Mouse (Mus musculus) intestine, embryonic 15.5 days (tissue): ENCODE measurements around the gene Vezt. TPM values are rescaled to one million over a fixed set of nuclear protein-coding genes. Genes with fewer than 3 reads are reported as not detected.

Experiments
- ATAC-seq: fragments of 200-750 bp; cut with Nextera tagmentation; 2 replicates; pipeline ENCODE4 v1.8.0; 2017; ENCODE audit warnings: moderate TSS enrichment, moderate library complexity
- H3K27ac ChIP-seq: fragments of 300-500 bp; sonication (generic); 2 replicates; pipeline ENCODE4 v1.5.1; 2015; ENCODE audit warnings: mild to moderate bottlenecking, inconsistent platforms
- H3K27me3 ChIP-seq: fragments of 300-500 bp; sonication (generic); replicated peaks from 2 replicates; pipeline ENCODE4 v1.6.1; 2015; ENCODE audit warnings: inconsistent platforms
- H3K36me3 ChIP-seq: fragments of 300-500 bp; sonication (generic); 2 replicates; pipeline ENCODE4 v1.6.1; 2015; ENCODE audit warnings: inconsistent platforms
- H3K4me1 ChIP-seq: fragments of 300-500 bp; sonication (generic); replicated peaks from 2 replicates; pipeline ENCODE4 v1.6.1; 2015; ENCODE audit warnings: inconsistent platforms
- H3K4me2 ChIP-seq: fragments of 300-500 bp; sonication (generic); replicated peaks from 2 replicates; pipeline ENCODE4 v1.6.1; 2015; ENCODE audit warnings: mild to moderate bottlenecking, inconsistent platforms
- H3K4me3 ChIP-seq: fragments of 300-500 bp; sonication (generic); replicated peaks from 2 replicates; pipeline ENCODE4 v1.5.1; 2015; ENCODE audit warnings: inconsistent platforms
- H3K9ac ChIP-seq: fragments of 300-500 bp; sonication (generic); 2 replicates; pipeline ENCODE4 v1.6.1; 2015; ENCODE audit warnings: inconsistent platforms
- H3K9me3 ChIP-seq: fragments of 300-500 bp; sonication (generic); 2 replicates; pipeline ENCODE4 v1.6.1; 2016; ENCODE audit warnings: inconsistent platforms
- WGBS: fragments of 180-500 bp; shearing (Covaris S2); methylation state at CpG from one replicate; pipeline ENCODE4 v1.1.7; 2015; 5-methylcytosine and 5-hydroxymethylcytosine counted together
- microRNA counts: library from miRNA; unstranded; fragments of <30 nt; microRNA quantifications from one replicate; lab custom pipeline; 2016
- polyA plus RNA-seq: library from polyadenylated mRNA; unstranded; fragments of >200 nt; fragmentation: Nextera tagmentation; extraction: Ambion mirVana; gene quantifications from 2 replicates; pipeline ENCODE4 v1.2.1, GENCODE M21; 2015

The Vezt gene
- polyA plus RNA-seq, 1 experiment from 2014 or later: 20.1 TPM

GRCm38 (mm10) chr10:93899303-93899702 lies 136.3 kb downstream of the Vezt start:
- H3K9ac ChIP-seq: no peak overlapping the region
- no peak overlapping the region for H3K27ac ChIP-seq
- ATAC-seq: peak; percentile 89
- H3K4me2 ChIP-seq: no peak overlapping the region
- 51% methylated on average over 2 of the region's 2 CpGs for WGBS
- no peaks in the 10 kb centered on the region for H3K9me3 ChIP-seq
- no peaks in the 10 kb centered on the region for H3K27me3 ChIP-seq
- no peaks in the 10 kb centered on the region for H3K36me3 ChIP-seq
- H3K4me3 ChIP-seq: no peak overlapping the region
- H3K4me1 ChIP-seq: 0 out of 2 replicates have a peak, but pooled peaks cover 2% of the 10 kb centered on the region

- 71% methylated on average over 7 of the region's 7 CpGs for WGBS
- no peaks in the 10 kb centered on the region for H3K27me3 ChIP-seq
- no peak within 1 kb of the TSS for H3K4me3 ChIP-seq
- 0 out of 2 replicates have a peak, but pooled peaks cover 2% of the 10 kb centered on the region for H3K4me1 ChIP-seq
- no peak for ATAC-seq
- no peaks in the 10 kb centered on the region for H3K36me3 ChIP-seq
- no peak within 1 kb of the TSS for H3K4me2 ChIP-seq
- H3K9ac ChIP-seq: no peak within 1 kb of the TSS
- H3K9me3 ChIP-seq: no peaks in the 10 kb centered on the region
- H3K27ac ChIP-seq: no peak within 1 kb of the TSS
Measured at GRCm38 (mm10) chr10:93897043-93897646, 138.5 kb downstream of the Vezt start, which contains the start of gene Metap2. TSS of gene Metap2 (minus strand) at chr10:93897093.

DNA sequence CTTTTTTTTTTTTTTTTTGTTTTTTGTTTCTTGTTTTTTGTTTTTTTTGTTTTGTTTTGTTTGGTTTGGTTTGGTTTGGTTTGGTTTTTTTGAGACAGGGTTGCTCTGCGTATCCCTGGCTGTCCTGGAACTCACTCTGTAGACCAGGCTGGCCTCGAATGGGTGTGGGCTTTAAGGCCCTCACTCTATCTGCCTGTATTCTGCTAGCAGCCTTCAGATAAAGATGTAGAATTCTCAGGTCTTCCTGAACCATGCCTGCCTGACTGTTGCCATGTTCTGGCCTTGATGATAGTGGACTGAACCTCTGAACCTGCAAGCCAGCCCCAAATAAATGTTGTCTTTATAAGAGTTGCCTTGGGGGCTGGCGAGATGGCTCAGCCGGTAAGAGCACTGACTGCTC lies 143.1 kb downstream of the Vezt start:
- Histone ChIP-seq H3K4me1 (0 out of 2 replicates have a peak, but pooled peaks cover 2% of the 10 kb centered on the region), H3K9ac (no peak overlapping the region), H3K27ac (no peak overlapping the region), H3K4me3 (no peak overlapping the region), H3K9me3 (no peaks in the 10 kb centered on the region), H3K4me2 (no peak overlapping the region), H3K36me3 (no peaks in the 10 kb centered on the region), H3K27me3 (no peaks in the 10 kb centered on the region)
- 89% methylated on average over 4 of the region's 4 CpGs for WGBS
- no peak for ATAC-seq

DNA sequence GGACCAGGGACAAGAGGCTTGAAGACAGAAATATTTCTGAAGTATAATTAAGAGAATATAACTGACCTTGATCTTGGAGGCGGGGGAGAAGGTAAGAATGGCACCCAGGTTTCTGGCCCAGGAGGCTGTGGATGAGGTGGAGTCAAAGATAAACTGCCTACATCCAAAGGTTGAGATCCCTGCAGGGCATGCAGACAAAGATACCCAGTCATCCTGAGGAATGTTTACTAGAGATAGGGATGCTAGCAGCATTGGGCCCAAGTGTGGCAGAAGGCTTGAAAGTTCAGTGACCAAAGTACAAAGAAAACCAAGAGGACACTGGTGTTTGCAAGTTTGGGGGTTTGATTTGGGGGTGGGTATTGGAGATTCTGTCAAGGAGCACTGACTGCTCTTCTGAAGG lies 144.6 kb downstream of the Vezt start:
- Histone ChIP-seq H3K9me3 (no peaks in the 10 kb centered on the region), H3K9ac (no peak overlapping the region), H3K4me1 (0 out of 2 replicates have a peak, but pooled peaks cover 2% of the 10 kb centered on the region), H3K4me3 (no peak overlapping the region), H3K36me3 (no peaks in the 10 kb centered on the region), H3K27me3 (no peaks in the 10 kb centered on the region), H3K27ac (no peak overlapping the region), H3K4me2 (no peak overlapping the region)
- ATAC-seq: no peak
- WGBS: 97% methylated on average over 1 of the region's 1 CpGs

- no peaks in the 10 kb centered on the region for H3K27me3 ChIP-seq
- peak overlapping the region; percentile 80 for H3K4me2 ChIP-seq
- H3K9me3 ChIP-seq: no peaks in the 10 kb centered on the region
- H3K4me1 ChIP-seq: 0 out of 2 replicates have a peak, but pooled peaks cover 2% of the 10 kb centered on the region
- no peak for ATAC-seq
- H3K4me3 ChIP-seq: no peak overlapping the region
- 73% methylated on average over 4 of the region's 4 CpGs for WGBS
- no peak overlapping the region for H3K27ac ChIP-seq
- no peaks in the 10 kb centered on the region for H3K36me3 ChIP-seq
- H3K9ac ChIP-seq: no peak overlapping the region
Measured at GRCm38 (mm10) chr10:93890565-93890964, 145.1 kb downstream of the Vezt start.

DNA sequence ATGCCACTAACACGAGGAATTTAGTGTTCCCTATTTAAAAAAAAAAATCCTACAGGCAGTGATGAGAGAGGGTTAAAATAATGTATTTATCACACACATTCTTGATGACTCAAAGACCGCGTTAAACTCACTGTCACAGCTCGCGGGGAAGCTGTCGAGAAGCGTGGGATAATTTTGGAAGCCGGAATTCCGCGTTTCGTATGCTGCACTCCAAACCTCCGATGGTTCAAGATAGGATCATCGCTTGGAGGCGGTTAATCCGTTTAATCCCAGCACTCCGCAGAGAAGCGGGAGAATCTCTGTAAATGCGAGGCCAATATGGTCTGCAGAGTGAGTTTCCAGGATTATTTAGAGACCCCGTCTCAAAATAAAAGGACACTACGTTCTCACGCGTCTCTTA lies 145.6 kb downstream of the Vezt start:
- peak; percentile 32 for ATAC-seq

GRCm38 (mm10) chr10:93889579-93889950 lies 146.1 kb downstream of the Vezt start:
- peak overlapping the region; percentile 74 for H3K27ac ChIP-seq
- WGBS: under 1% methylated on average over 23 of the region's 30 CpGs
- ATAC-seq: peak; percentile 98
- peaks cover 5% of the 10 kb centered on the region; the same call in 1 of the 2 replicates for H3K36me3 ChIP-seq
- H3K4me2 ChIP-seq: peak overlapping the region; percentile 80
- peak overlapping the region; percentile 82 for H3K4me3 ChIP-seq
- H3K9ac ChIP-seq: peak overlapping the region; percentile 94
- no peaks in the 10 kb centered on the region for H3K27me3 ChIP-seq
- H3K4me1 ChIP-seq: 0 out of 2 replicates have a peak, but pooled peaks cover 2% of the 10 kb centered on the region
- H3K9me3 ChIP-seq: no peaks in the 10 kb centered on the region

More for the DNA sequence above, 145.6 kb downstream of the Vezt start:
- Histone ChIP-seq H3K9ac (peak overlapping the region; percentile 94), H3K9me3 (no peaks in the 10 kb centered on the region), H3K27ac (peak overlapping the region; percentile 74; the same call in 1 of the 2 replicates), H3K27me3 (no peaks in the 10 kb centered on the region), H3K4me2 (peak overlapping the region; percentile 80), H3K36me3 (peaks cover 1% of the 10 kb centered on the region; the same call in 1 of the 2 replicates), H3K4me1 (0 out of 2 replicates have a peak, but pooled peaks cover 2% of the 10 kb centered on the region), H3K4me3 (peak overlapping the region; percentile 82)
- WGBS: under 1% methylated on average over 22 of the region's 22 CpGs

MicroRNA genes within 50 kb of the gene (microRNA counts, 519-probe panel; counts per million panel counts)
- 2,817 counts per million, percentile 73 among the panel's probes with 10 or more counts for microRNA mmu-miR-331-3p (lab: Ali Mortazavi, UCI)
- microRNA mmu-miR-331-5p (lab: Ali Mortazavi, UCI): 1,596 counts per million, percentile 35 among the panel's probes with 10 or more counts

Other genes starting within 250 kb of the Vezt start
- 0.38 and 0.43 TPM in 2 replicates for gene Usp44, start 204.3 kb downstream of the Vezt start, polyA plus RNA-seq
- 171 and 194 TPM in 2 replicates for gene Metap2, start 138.7 kb downstream of the Vezt start, polyA plus RNA-seq
- gene Fgd6, start 184 bp upstream of the Vezt start, polyA plus RNA-seq: 3.1 and 3.4 TPM in 2 replicates
- 8.3 and 9.0 TPM in 2 replicates for gene Nr2c1, start 112.2 kb upstream of the Vezt start, polyA plus RNA-seq
- gene Ndufa12, start 162.9 kb upstream of the Vezt start, polyA plus RNA-seq: 409 and 413 TPM in 2 replicates